Mouse (Mus musculus) heart, postnatal 0 days (tissue): ENCODE data around the gene 4930447C04Rik.

Source experiments
- CTCF ChIP-seq: IDR thresholded peaks from 2 replicates; pipeline ENCODE4 v1.5.1; 2016; ENCODE audit warnings: antibody characterized with exemption, control low read depth, low read depth
- EP300 ChIP-seq: IDR thresholded peaks from 2 replicates; pipeline ENCODE4 v1.6.1; 2016; ENCODE audit warnings: antibody characterized with exemption, low read depth

GRCm38 (mm10) chr12:72977851-72978250 is 37.3 kb upstream of the 4930447C04Rik start:
- TF ChIP-seq EP300 (no peak), CTCF (no peak)
